Mouse (Mus musculus) lung, postnatal 0 days (tissue): ENCODE measurements around the gene 2610301B20Rik.

Source experiments
- CTCF ChIP-seq: IDR thresholded peaks from 2 replicates; pipeline ENCODE4 v1.5.1; 2016; ENCODE audit warnings: antibody characterized with exemption, mild to moderate bottlenecking
- EP300 ChIP-seq: IDR thresholded peaks from 2 replicates; pipeline ENCODE4 v1.6.1; 2016; ENCODE audit warnings: antibody characterized with exemption, mild to moderate bottlenecking, control low read depth

DNA sequence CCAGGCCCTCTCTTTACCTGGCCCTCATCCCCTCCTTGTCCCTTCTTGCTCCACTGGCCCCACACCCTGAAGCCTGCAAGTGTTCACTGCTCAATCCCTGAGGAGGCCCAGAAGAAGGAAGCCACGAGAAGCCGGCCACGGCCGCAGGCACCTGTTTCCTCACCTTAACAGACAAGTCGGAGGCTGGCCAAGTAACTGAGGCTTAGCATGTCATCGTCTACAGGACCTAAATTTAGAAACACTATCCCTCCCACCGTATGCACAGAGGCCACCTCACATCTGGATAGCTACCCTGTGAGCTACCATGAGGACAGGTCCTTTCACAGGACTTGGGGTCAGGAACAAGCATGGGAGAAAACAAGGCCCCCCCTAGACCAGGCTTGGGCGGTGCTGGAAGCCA, 44.1 kb downstream of the 2610301B20Rik start:
- TF ChIP-seq CTCF (no peak), EP300 (no peak)
